Mouse (Mus musculus) midbrain, embryonic 11.5 days (tissue): ENCODE results near the gene Gimap8. TPM values are rescaled to one million over a fixed set of nuclear protein-coding genes. Genes with fewer than 3 reads are reported as not detected.

Experiments used
- ATAC-seq: fragments of 200-750 bp; cut with Nextera tagmentation; 2 replicates; pipeline ENCODE4 v1.8.0; 2017; ENCODE audit warnings: moderate TSS enrichment, moderate library complexity; ENCODE audit not compliant: low FRiP score
- DNase-seq: peaks from one replicate; pipeline ENCODE4 v3.0.0; 2015; ENCODE audit warnings: low spot score; ENCODE audit errors: missing footprints
- H3K27ac ChIP-seq: fragments of 300-500 bp; sonication (generic); 2 replicates; pipeline ENCODE4 v1.5.1; 2014; ENCODE audit warnings: low read depth, low read length
- H3K27me3 ChIP-seq: fragments of 300-500 bp; sonication (generic); 2 replicates; pipeline ENCODE4 v1.6.1; 2014; ENCODE audit warnings: mild to moderate bottlenecking, low read length, moderate library complexity, mixed read lengths; ENCODE audit not compliant: control insufficient read depth, insufficient read depth
- H3K36me3 ChIP-seq: fragments of 300-500 bp; sonication (generic); 2 replicates; pipeline ENCODE4 v1.6.1; 2014; ENCODE audit warnings: mild to moderate bottlenecking, low read length, moderate library complexity, mixed read lengths; ENCODE audit not compliant: control insufficient read depth, insufficient read depth
- H3K4me1 ChIP-seq: fragments of 300-500 bp; sonication (generic); 2 replicates; pipeline ENCODE4 v1.6.1; 2014; ENCODE audit warnings: low read length; ENCODE audit not compliant: control insufficient read depth, insufficient read depth
- H3K4me2 ChIP-seq: fragments of 300-500 bp; sonication (generic); 2 replicates; pipeline ENCODE4 v1.6.1; 2014; ENCODE audit warnings: mild to moderate bottlenecking, moderate library complexity
- H3K4me3 ChIP-seq: fragments of 300-500 bp; sonication (generic); 2 replicates; pipeline ENCODE4 v1.5.1; 2014; ENCODE audit warnings: low read depth, low read length
- H3K9ac ChIP-seq: fragments of 300-500 bp; sonication (generic); 2 replicates; pipeline ENCODE4 v1.6.1; 2014; ENCODE audit warnings: low read length
- H3K9me3 ChIP-seq: fragments of 300-500 bp; sonication (generic); 2 replicates; pipeline ENCODE4 v1.6.1; 2016; ENCODE audit warnings: low read length; ENCODE audit not compliant: control insufficient read depth
- WGBS: fragments of 180-500 bp; shearing (Covaris S2); extraction: QIAGEN DNeasy Blood & Tissue Kit; methylation state at CpG from one replicate; pipeline ENCODE4 v1.1.7; 2014; 5-methylcytosine and 5-hydroxymethylcytosine counted together
- polyA plus RNA-seq: library from polyadenylated mRNA; unstranded; fragments of >200 nt; fragmentation: Nextera tagmentation; extraction: Ambion mirVana; gene quantifications from 2 replicates; pipeline ENCODE4 v1.2.1, GENCODE M21; 2014

Gimap8 gene
- polyA plus RNA-seq, 1 experiment from 2014 or later, result 0.25 TPM

- no peak for ATAC-seq
- no peaks in the 10 kb centered on the region for H3K27me3 ChIP-seq
- no peaks in the 10 kb centered on the region for H3K36me3 ChIP-seq
- no peaks in the 10 kb centered on the region for H3K4me1 ChIP-seq
- DNase-seq, result no peak
- WGBS, result 94% methylated on average over 2 of the region's 2 CpGs
- H3K4me2 ChIP-seq, result no peak overlapping the region
- H3K9ac ChIP-seq, result no peak overlapping the region
- no peaks in the 10 kb centered on the region for H3K9me3 ChIP-seq
- H3K4me3 ChIP-seq, result no peak overlapping the region
- no peak overlapping the region for H3K27ac ChIP-seq
Observed at GRCm38 (mm10) chr6:48647611-48648010, 577 bp downstream of the Gimap8 start.

GRCm38 (mm10) chr6:48648779-48649178 lies 1.7 kb downstream of the Gimap8 start:
- ATAC-seq (no peak), DNase-seq (no peak)
- Histone ChIP-seq H3K9ac (no peak overlapping the region), H3K27me3 (no peaks in the 10 kb centered on the region), H3K27ac (no peak overlapping the region), H3K4me1 (no peaks in the 10 kb centered on the region), H3K4me3 (no peak overlapping the region), H3K9me3 (no peaks in the 10 kb centered on the region), H3K36me3 (no peaks in the 10 kb centered on the region), H3K4me2 (no peak overlapping the region)
- WGBS, result 82% methylated on average over 4 of the region's 4 CpGs

DNA sequence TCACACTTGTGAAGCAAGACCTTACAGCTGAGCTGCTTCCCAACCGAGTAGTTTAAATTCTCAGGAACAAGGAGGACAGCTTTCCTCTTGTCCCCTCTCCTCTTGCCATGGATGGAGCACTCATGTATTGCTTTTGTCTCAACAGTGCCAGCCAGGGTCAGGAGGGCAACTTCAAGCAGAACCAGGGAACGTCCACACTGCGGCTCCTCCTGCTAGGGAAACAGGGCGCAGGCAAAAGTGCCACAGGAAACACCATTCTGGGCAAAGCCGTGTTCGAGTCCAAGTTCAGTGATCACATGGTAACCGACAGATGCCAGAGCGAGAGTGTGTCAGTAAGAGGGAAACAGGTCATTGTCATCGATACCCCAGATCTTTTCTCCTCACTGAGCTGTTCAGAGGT lies 3.0 kb downstream of the Gimap8 start:
- H3K4me2 ChIP-seq, result no peak overlapping the region
- no peak overlapping the region for H3K27ac ChIP-seq
- 86% methylated on average over 9 of the region's 9 CpGs for WGBS
- ATAC-seq (no peak), DNase-seq (no peak)
- no peak overlapping the region for H3K9ac ChIP-seq
- no peaks in the 10 kb centered on the region for H3K27me3 ChIP-seq
- H3K4me1 ChIP-seq, result no peaks in the 10 kb centered on the region
- H3K36me3 ChIP-seq, result no peaks in the 10 kb centered on the region
- no peaks in the 10 kb centered on the region for H3K9me3 ChIP-seq
- no peak overlapping the region for H3K4me3 ChIP-seq

- no peak for DNase-seq
- WGBS, result 85% methylated on average over 5 of the region's 5 CpGs
- H3K9ac ChIP-seq, result no peak overlapping the region
Observed at GRCm38 (mm10) chr6:48658721-48659120, 11.7 kb downstream of the Gimap8 start.

GRCm38 (mm10) chr6:48664750-48665149 lies 17.7 kb downstream of the Gimap8 start:
- H3K27me3 ChIP-seq, result no peaks in the 10 kb centered on the region
- no peak overlapping the region for H3K4me2 ChIP-seq
- ATAC-seq (no peak), DNase-seq (no peak)
- no peak overlapping the region for H3K4me3 ChIP-seq
- no peak overlapping the region for H3K9ac ChIP-seq
- H3K36me3 ChIP-seq, result no peaks in the 10 kb centered on the region
- no peak overlapping the region for H3K27ac ChIP-seq
- 81% methylated on average over 4 of the region's 4 CpGs for WGBS
- no peaks in the 10 kb centered on the region for H3K9me3 ChIP-seq
- no peaks in the 10 kb centered on the region for H3K4me1 ChIP-seq

More at GRCm38 (mm10) chr6:48658721-48659120, 11.7 kb downstream of the Gimap8 start:
- no peak overlapping the region for H3K4me2 ChIP-seq
- no peaks in the 10 kb centered on the region for H3K36me3 ChIP-seq
- H3K4me3 ChIP-seq, result no peak overlapping the region
- H3K9me3 ChIP-seq, result no peaks in the 10 kb centered on the region
- H3K27ac ChIP-seq, result no peak overlapping the region
- H3K4me1 ChIP-seq, result no peaks in the 10 kb centered on the region
- H3K27me3 ChIP-seq, result no peaks in the 10 kb centered on the region
- no peak for ATAC-seq

- Histone ChIP-seq H3K9me3 (no peaks in the 10 kb centered on the region), H3K4me3 (no peak overlapping the region), H3K9ac (no peak overlapping the region), H3K27me3 (no peaks in the 10 kb centered on the region), H3K27ac (no peak overlapping the region), H3K4me1 (no peaks in the 10 kb centered on the region), H3K36me3 (no peaks in the 10 kb centered on the region), H3K4me2 (no peak overlapping the region)
- WGBS, result 91% methylated on average over 9 of the region's 9 CpGs
- no peak for DNase-seq
- ATAC-seq, result no peak
Observed at GRCm38 (mm10) chr6:48665471-48665870, 18.4 kb downstream of the Gimap8 start.

DNA sequence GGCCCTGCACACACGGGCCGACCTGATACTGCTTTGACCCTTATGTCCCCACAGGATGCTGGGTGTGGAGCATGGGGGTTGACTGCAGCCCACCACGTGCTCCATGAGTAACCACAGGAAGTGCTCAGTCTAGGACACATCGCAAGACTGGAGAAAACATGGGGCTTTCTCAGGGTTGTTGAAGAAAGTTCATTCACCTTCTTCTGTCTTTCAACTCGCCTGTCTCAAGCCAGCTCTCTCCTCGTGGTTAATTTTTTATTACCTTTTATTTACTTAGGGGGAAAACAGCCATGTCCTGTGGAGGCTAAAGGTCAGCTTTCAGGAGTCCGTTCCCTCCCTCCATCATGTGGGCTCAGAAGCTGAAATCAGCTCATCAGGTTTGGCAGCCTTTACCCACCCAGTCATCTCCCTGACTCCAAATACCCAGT lies 19.1 kb downstream of the Gimap8 start:
- Histone ChIP-seq H3K9me3 (no peaks in the 10 kb centered on the region), H3K36me3 (no peaks in the 10 kb centered on the region), H3K4me1 (no peaks in the 10 kb centered on the region), H3K27me3 (no peaks in the 10 kb centered on the region), H3K4me3 (no peak overlapping the region), H3K9ac (no peak overlapping the region), H3K27ac (no peak overlapping the region), H3K4me2 (no peak overlapping the region)
- 71% methylated on average over 7 of the region's 7 CpGs for WGBS
- ATAC-seq, result no peak
- no peak for DNase-seq

DNA sequence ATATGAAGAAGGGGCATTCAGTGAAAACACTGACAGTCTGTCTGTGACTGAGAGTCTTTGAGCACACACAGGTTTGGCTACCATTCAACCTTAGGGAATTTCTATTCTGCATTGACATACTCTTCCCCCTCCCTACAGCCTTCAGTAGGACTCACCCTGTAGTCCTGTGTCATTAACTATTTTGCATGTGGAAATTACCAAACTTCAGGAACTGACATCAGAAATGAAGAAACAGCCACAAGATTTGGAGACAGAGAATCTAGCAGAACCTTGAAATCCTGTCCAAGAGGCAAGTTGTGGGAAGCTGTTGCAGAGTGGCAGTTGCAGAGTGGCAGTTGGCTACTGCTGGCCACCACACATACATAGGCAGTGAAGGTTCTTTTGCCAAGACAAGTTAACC lies 21.0 kb downstream of the Gimap8 start:
- Histone ChIP-seq H3K9me3 (no peaks in the 10 kb centered on the region), H3K9ac (no peak overlapping the region), H3K27ac (no peak overlapping the region), H3K27me3 (no peaks in the 10 kb centered on the region), H3K4me2 (no peak overlapping the region), H3K4me3 (no peak overlapping the region), H3K36me3 (no peaks in the 10 kb centered on the region), H3K4me1 (no peaks in the 10 kb centered on the region)
- no peak for ATAC-seq
- no peak for DNase-seq

GRCm38 (mm10) chr6:48669446-48669969 lies 22.5 kb downstream of the Gimap8 start:
- DNase-seq (no peak), ATAC-seq (no peak)
- WGBS, result 61% methylated on average over 2 of the region's 2 CpGs
- Histone ChIP-seq H3K4me2 (no peak overlapping the region), H3K4me3 (no peak overlapping the region), H3K4me1 (no peaks in the 10 kb centered on the region), H3K27me3 (no peaks in the 10 kb centered on the region), H3K36me3 (no peaks in the 10 kb centered on the region), H3K9ac (no peak overlapping the region), H3K9me3 (no peaks in the 10 kb centered on the region), H3K27ac (no peak overlapping the region)
